Mouse (Mus musculus): ENCODE data around the gene Hepacam.

DNA sequence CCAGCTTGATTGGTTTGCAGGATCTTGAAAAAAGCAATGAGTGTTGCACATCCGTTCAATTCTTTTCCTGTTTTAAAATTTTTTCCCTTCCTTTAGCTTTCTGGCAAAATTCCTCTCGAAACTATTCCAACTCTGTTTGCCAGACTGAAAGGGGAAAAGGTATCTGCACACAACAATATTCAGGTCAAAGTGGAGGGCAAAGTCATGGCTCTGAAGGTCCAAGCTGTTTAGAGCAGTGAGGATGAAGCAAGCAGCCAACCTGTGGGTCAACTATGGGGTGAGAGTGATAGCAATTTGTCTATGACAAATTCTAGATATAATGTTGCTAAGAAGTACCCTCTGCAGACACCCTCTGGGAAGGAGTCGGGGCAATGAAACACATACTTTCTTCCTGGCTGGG lies 47.5 kb downstream of the Hepacam start:
- no peak for TF ChIP-seq POLR2A (IDR thresholded peaks at IDR 0.05; ENCODE audit: borderline replicate concordance, extremely low read depth, insufficient read depth, insufficient read length, poor library complexity, severe bottlenecking)
- no peak for TF ChIP-seq CTCF (IDR thresholded peaks at IDR 0.05; ENCODE audit: borderline replicate concordance, extremely low read depth, insufficient read depth, insufficient read length)
